Mouse (Mus musculus) c-Kit-negative CD71-positive TER-119-positive erythroid progenitor cells, embryonic 14.5 days (primary cell): ENCODE results near the gene Dazap2.
"Not testable (repeated sequence)": the region's sequence is repeated elsewhere in the genome, so short reads cannot be mapped to it uniquely, and the experiment has no call there.

Experiments used
- DNase-seq: peaks from one replicate; pipeline ENCODE4 v3.0.0-alpha.2; 2013; ENCODE audit warnings: low read depth, low spot score

The Dazap2 gene

GRCm38 (mm10) chr15:100614996-100615824 is at the start of gene Dazap2:
Gene Dazap2, plus strand, starts transcription at chr15:100615349.
- peak; percentile 99 for DNase-seq

- DNase-seq: no peak
Measured at GRCm38 (mm10) chr15:100566531-100566930, 48.6 kb upstream of the Dazap2 start.

DNA sequence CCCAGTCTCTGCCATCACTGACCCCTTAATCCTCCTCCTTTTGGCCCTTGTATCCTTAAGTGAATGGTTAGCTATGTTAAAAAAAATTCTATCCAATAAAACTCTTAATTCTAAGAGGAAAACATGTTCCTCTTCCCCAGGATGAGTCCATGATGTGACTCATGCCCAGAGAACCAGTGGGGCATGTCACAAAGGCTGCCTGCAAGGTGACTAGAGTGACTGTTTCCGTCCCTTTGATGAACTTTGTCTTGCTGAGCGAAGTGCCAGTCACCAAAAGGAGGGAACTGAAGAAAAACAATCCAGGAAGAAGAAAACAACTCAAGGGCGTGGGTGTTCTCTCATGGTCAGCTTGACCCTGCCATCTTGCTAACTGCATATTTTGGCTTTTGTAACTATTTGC is 45.9 kb upstream of the Dazap2 start:
- no peak for DNase-seq

DNA sequence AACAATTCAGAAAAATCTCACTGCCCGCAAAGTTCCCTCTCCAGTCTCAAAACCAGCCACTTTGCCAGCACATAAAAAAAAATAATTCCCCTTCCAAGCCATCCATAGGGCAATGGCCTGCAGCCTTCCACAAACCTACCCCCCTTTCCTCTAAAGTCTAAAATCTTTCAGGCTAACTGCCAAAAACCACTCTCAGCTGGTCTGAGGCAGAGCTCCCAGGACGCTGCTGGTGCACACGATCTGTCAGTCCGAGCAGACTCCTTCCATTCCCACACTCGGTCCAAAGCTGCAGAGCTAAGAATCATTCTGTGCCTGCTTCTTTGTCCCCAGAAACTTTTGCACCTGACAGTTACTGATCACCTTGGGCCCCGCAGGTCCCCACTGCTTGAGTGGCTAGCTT is 41.2 kb upstream of the Dazap2 start:
- DNase-seq: no peak

- no peak for DNase-seq
Measured at GRCm38 (mm10) chr15:100574378-100574777, 40.8 kb upstream of the Dazap2 start.

DNA sequence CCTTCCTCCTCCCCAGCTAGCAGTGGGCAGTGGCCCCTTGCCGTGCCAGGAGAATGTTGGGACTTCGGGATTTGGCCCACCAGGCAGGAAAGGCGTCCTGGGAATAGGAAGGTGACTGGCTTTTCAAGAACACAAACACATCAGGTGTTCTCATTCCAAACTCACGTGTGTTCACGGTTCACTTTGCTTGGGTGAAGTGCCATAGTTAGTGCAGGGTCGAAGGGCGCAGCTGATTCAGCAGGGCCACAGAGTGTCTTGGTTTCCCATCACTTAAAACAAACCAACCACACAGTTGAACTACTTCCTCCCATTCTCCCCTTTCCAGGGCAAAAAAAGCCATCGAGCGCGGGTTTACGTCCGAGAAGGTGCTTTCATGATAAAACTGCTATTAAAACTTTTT is 39.8 kb upstream of the Dazap2 start:
- no peak for DNase-seq

DNA sequence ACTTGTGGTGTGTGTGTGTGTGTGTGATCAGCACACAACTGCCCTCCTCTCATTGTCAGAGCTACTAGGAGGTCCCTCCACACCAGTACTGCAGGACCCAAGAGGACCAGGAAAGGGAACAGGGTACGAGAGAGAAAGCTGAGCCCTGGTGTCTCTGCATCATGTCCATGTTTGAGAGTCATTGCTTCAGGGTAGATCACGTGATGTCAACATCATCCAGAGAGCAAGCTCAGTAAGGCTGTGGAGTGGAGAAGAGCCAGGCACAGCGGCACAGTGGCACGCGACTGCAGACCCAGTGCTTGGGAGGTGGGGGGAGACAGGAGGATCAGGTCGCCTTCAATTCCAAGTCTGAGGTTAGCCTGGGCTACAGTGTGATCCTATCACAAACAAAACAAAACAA is 38.8 kb upstream of the Dazap2 start:
- no peak for DNase-seq

GRCm38 (mm10) chr15:100576810-100577209 is 38.3 kb upstream of the Dazap2 start:
- DNase-seq: no peak

GRCm38 (mm10) chr15:100577972-100578371 is 37.2 kb upstream of the Dazap2 start:
- DNase-seq: no peak

DNA sequence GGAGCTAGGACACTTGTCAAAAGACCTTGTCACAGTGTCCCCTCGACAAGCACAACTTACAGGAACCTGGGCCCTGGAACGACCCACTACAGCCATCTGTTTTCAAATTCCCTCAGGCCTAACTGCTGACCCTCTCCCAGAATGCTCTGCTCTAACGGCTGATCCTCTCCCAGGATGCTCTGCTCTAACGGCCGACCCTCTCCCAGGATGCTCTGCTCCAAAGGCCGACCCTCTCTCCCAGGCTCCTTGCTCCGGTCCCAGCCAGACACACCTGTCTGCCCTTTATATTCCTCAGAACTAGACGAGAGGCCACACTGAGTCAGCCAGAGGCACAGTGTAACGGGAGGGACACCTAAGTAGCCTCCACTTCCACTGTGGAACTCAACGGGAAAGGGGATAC is 35.0 kb upstream of the Dazap2 start:
- no peak for DNase-seq

GRCm38 (mm10) chr15:100585931-100586330 is 29.2 kb upstream of the Dazap2 start:
- no peak for DNase-seq

DNA sequence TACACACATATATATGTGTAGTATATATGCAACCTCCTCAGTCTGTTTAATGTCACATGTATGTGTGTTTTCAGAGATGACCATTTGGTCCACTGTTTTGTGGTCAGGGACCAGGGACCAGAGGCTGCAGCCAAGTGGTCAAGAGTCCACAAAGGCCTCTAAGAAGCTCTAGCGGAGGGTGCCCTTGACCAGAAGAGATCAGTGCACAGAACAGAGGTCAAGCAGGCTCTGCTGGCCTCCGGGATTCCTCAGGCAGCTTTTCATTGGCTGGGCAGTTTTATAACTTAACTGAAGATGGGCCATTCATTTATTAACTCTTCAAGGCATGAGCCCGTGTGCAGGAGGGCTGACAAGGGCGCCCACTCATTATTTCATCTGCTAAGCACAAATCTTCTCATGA is 28.0 kb upstream of the Dazap2 start:
- no peak for DNase-seq

- no peak for DNase-seq
Measured at GRCm38 (mm10) chr15:100588297-100588696, 26.9 kb upstream of the Dazap2 start.

GRCm38 (mm10) chr15:100590436-100590835 is 24.7 kb upstream of the Dazap2 start:
- no peak for DNase-seq

- no peak for DNase-seq
Measured at GRCm38 (mm10) chr15:100592817-100593216, 22.3 kb upstream of the Dazap2 start.

- DNase-seq: no peak
Measured at GRCm38 (mm10) chr15:100598287-100598882, 16.8 kb upstream of the Dazap2 start.

GRCm38 (mm10) chr15:100598883-100599275 is 16.3 kb upstream of the Dazap2 start:
- DNase-seq: no peak

DNA sequence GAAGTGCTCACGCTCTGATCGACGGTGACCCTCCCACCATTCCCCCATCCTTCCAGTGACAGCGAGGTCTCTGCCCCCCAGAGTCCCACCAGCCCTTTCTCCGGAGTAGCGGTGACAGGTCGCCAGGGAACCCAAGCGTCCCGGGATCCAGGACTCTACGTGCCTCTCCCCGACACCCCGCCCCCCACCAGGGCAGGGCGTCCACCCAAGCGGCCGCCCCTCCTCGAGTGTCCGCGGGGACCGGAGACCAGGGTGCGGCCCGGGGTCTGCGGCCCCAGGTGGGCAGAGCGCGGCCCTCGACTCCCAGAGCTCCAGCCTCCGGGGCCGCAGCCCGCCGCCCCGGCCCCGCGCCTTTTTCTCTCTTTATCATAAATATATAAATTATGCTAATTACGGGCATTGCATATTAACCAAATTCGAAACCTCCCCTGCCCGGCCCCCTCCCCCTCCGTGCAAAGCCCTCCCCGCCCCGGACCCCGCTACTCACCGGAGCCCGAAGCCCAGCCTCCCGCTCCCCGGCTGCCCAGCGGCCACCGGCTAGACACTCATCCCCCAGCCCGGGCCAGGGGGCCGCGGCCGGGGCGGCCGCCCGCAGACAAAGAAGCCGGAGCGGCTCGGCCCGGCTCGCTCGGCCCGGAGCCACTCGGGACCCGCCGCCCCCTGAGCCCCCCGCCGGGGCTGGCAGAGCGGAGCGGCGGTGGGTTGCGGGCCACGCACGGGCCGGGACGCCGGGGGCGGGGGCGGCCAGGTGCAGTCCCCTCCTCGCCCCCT is 15.7 kb upstream of the Dazap2 start, which contains the start of gene Pou6f1:
TSS of gene Pou6f1 (minus strand) at position 709 of the 771 bp plus-strand sequence.
- no peak for DNase-seq

DNA sequence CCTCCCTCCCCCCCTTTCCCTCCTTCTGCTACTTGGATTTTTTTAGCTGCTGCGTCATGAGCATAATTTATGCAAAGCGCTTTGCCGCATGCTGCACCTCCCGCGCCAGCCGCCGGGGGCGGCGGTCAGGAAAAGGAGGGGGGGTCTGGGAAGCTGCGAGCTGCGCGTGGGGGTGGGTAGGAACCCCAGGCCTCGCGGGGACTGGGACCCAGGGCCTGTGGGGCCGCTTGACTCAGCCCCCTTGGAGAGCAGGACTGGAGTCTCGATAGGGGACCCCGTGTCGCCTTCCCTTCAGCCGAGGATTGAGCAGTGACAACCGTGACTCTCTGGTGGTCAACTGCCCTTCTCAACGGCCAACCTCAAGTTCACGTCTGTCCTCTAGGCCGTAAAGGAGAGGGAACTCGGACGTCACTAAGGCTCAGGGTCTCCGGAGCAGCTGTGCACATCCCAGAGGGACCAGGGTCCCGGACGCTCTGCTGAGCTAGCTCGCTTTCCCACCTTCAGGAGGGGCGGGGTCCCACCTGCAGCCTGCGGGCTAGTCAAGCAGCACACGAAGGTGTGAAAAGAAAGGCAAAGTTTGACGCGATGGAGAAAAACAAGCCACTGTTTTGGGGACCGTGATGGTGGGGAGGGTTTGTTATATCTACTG is 15.0 kb upstream of the Dazap2 start:
- DNase-seq: no peak

DNA sequence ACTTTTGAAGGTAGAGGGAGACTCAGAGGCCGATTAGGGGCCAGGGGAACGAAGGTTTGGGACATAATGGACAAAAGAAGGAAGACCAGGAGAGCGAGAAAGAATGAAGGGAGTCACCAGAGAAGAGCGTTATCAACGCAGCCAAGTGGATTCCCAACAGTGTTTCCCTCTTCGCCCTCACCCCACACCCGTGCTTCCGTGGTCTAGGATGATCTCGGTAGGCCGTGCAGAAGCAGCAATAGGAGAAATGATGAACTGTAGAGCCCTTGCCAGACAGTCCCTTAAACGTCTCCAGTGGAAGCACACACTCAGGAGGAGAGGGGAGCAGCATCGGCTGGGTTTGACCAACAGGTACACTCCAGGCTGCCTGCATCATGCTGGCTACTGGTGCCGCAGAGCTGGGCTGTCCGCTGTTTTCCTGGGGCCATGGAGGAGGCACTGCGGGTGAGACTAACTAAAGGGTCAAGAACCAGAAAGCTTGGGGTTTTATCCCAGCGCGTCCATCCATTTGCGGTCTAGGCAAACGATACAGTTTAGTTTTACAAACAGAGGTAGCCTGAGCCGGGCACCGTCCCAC is 14.4 kb upstream of the Dazap2 start:
- no peak for DNase-seq

DNA sequence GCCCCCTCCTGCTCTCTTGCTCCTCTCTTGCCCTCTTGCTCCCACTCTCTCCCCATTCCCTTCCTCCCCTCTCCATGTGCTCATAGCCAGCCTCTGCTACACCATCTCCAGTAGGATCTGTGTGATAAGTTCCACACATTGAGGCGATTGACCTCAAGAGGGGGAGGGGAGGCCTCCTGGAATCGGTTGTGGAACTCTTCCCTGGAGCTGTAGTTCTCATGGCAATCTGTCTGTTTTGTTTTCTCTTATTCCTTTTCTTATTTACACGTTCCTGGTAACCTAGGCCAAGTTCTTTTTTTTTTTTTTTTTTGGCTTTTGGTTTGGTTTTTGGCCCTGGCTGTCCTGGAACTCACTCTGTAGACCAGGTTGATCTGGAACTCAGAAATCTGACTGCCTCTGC is 13.5 kb upstream of the Dazap2 start:
- DNase-seq: no peak

DNA sequence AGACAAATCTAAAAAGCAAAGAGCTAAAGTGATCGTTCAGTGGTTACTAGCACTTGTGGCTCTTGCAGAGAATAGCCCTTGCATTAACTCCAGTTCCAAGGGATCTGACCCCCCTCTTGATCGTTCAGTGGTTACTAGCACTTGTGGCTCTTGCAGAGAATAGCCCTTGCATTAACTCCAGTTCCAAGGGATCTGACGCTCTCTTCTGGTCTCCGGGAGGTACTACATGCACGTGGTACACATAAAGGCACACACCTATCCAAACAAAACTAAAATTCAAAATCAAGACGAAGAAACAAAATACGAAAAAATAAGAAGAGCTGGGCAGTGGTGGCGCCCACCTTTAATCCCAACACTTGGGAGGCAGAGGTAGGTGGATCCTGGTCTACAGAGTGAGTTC is 8.5 kb upstream of the Dazap2 start:
- DNase-seq: not testable (repeated sequence)
